Mouse (Mus musculus) forebrain, embryonic 11.5 days (tissue): ENCODE measurements around the gene Gm13277. TPM values are rescaled to one million over a fixed set of nuclear protein-coding genes. Genes with fewer than 3 reads are reported as not detected.
"Not testable (repeated sequence)": the region's sequence is repeated elsewhere in the genome, so short reads cannot be mapped to it uniquely, and the experiment has no call there.

ENCODE experiments used
- ATAC-seq: fragments of 200-750 bp; cut with Nextera tagmentation; replicated peaks from 2 replicates; pipeline ENCODE4 v1.8.0; 2017; ENCODE audit warnings: moderate TSS enrichment; ENCODE audit not compliant: low FRiP score
- DNase-seq: peaks from one replicate; pipeline ENCODE4 v3.0.0-alpha.2; 2017; ENCODE audit warnings: low spot score
- H3K27ac ChIP-seq: fragments of 300-500 bp; sonication (generic); 2 replicates; pipeline ENCODE4 v1.5.1; 2014; ENCODE audit warnings: low read depth, low read length
- H3K27me3 ChIP-seq: fragments of 300-500 bp; sonication (generic); 2 replicates; pipeline ENCODE4 v1.6.1; 2014; ENCODE audit warnings: mild to moderate bottlenecking, low read length, mixed read lengths; ENCODE audit not compliant: control insufficient read depth, insufficient read depth
- H3K36me3 ChIP-seq: fragments of 300-500 bp; sonication (generic); 2 replicates; pipeline ENCODE4 v1.6.1; 2014; ENCODE audit warnings: mild to moderate bottlenecking, low read length, moderate library complexity, mixed read lengths; ENCODE audit not compliant: control insufficient read depth, insufficient read depth
- H3K4me1 ChIP-seq: fragments of 300-500 bp; sonication (generic); replicated peaks from 2 replicates; pipeline ENCODE4 v1.6.1; 2014; ENCODE audit warnings: low read length, mixed read lengths; ENCODE audit not compliant: control insufficient read depth, insufficient read depth
- H3K4me2 ChIP-seq: fragments of 300-500 bp; sonication (generic); 2 replicates; pipeline ENCODE4 v1.6.1; 2014; ENCODE audit warnings: low read depth, mild to moderate bottlenecking, low read length, moderate library complexity, mixed read lengths; ENCODE audit not compliant: severe bottlenecking
- H3K4me3 ChIP-seq: fragments of 300-500 bp; sonication (generic); 2 replicates; pipeline ENCODE4 v1.5.1; 2014; ENCODE audit warnings: low read depth, low read length
- H3K9ac ChIP-seq: fragments of 300-500 bp; sonication (generic); 2 replicates; pipeline ENCODE4 v1.6.1; 2014; ENCODE audit warnings: low read length
- H3K9me3 ChIP-seq: fragments of 300-500 bp; sonication (generic); 2 replicates; pipeline ENCODE4 v1.6.1; 2016; ENCODE audit warnings: low read length, mixed read lengths; ENCODE audit not compliant: control insufficient read depth
- WGBS: fragments of 180-500 bp; shearing (Covaris S2); extraction: QIAGEN DNeasy Blood & Tissue Kit; methylation state at CpG from one replicate; pipeline ENCODE4 v1.1.7; 2014; 5-methylcytosine and 5-hydroxymethylcytosine counted together
- polyA plus RNA-seq: library from polyadenylated mRNA; unstranded; fragments of >200 nt; fragmentation: Nextera tagmentation; extraction: Ambion mirVana; gene quantifications from 2 replicates; pipeline ENCODE4 v1.2.1, GENCODE M21; 2014

Gene Gm13277
- polyA plus RNA-seq, 1 experiment from 2014 or later: not detected

GRCm38 (mm10) chr4:88797097-88797496, 8.7 kb downstream of the Gm13277 start, which contains the start of gene Gm13279:
Gm13279 (plus strand) TSS chr4:88797397.
- H3K4me2 ChIP-seq, H3K27ac ChIP-seq, H3K4me1 ChIP-seq, H3K36me3 ChIP-seq, H3K4me3 ChIP-seq, H3K27me3 ChIP-seq, ATAC-seq, DNase-seq, H3K9ac ChIP-seq, H3K9me3 ChIP-seq: not testable (repeated sequence)
- no CpG with 5 or more reads among the region's 28 CpGs for WGBS

- not testable (repeated sequence) for H3K27ac ChIP-seq, H3K27me3 ChIP-seq, DNase-seq, ATAC-seq, H3K4me2 ChIP-seq, H3K9ac ChIP-seq, H3K36me3 ChIP-seq, H3K4me1 ChIP-seq, H3K4me3 ChIP-seq, H3K9me3 ChIP-seq
- 0% methylated on average over 3 of the region's 7 CpGs for WGBS
Measured at GRCm38 (mm10) chr4:88799365-88799764, 10.9 kb downstream of the Gm13277 start, which contains the start of gene Gm13285. Gm13285 (plus strand) TSS chr4:88799665.

GRCm38 (mm10) chr4:88802954-88803353, 14.5 kb downstream of the Gm13277 start, which contains the start of gene Gm13287:
Gm13287 (plus strand) TSS chr4:88803254.
- not testable (repeated sequence) for ATAC-seq, H3K4me2 ChIP-seq, H3K9ac ChIP-seq, H3K27me3 ChIP-seq, DNase-seq, H3K9me3 ChIP-seq, H3K27ac ChIP-seq, H3K4me3 ChIP-seq, H3K36me3 ChIP-seq, H3K4me1 ChIP-seq
- WGBS: no CpG with 5 or more reads among the region's 29 CpGs

DNA sequence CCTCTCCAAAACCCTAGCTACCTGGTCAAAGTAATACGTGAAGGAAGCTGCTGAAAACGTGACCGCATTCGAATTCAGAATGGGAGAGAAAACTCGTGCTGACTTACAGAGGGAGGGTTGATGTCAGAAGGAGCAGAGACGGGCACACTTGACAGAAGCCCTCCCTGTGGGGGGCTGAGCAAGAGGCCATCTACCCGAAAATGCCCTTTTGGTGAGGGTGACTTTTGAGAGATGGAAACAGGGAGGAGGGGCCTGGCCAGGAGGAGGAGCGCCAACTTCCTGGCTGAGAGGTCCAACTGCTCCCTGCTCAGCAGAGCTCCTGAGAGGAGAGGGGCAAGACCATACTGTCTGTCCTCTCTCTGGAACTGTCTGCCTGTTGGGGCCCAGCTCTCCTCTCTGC, 16.8 kb downstream of the Gm13277 start, which contains the start of gene Gm13288:
Gene Gm13288 (plus strand): TSS at position 301 of the 400 bp plus-strand sequence.
- H3K9me3 ChIP-seq, H3K4me1 ChIP-seq, H3K4me3 ChIP-seq, H3K36me3 ChIP-seq, H3K27me3 ChIP-seq, H3K27ac ChIP-seq, ATAC-seq, H3K9ac ChIP-seq, DNase-seq: not testable (repeated sequence)
- no CpG with 5 or more reads among the region's 8 CpGs for WGBS
- peak within 1 kb of the TSS; percentile 27; the same call in 1 of the 2 replicates for H3K4me2 ChIP-seq

DNA sequence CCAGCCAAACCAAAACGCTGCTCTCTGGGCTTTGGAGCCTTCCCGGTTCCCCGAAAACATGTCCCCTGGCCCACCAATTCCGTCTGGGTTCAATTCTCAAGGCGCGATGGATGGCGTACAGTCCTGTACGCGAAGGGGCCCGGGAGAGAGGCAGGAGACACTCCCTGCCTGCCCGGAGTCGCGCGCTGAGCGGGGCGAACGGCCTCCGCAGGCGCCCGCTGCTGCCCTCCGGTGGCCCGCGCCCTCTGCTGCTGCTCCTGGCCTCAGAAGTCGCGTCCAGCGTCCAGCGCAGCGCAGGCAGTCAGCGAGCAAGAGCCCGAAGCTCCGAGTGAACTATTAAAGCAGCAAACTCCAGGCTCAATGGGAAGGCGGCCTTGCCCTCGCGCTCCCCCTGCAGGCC, 17.3 kb downstream of the Gm13277 start:
- not testable (repeated sequence) for H3K9ac ChIP-seq, H3K36me3 ChIP-seq, H3K9me3 ChIP-seq, H3K4me3 ChIP-seq, ATAC-seq, H3K27ac ChIP-seq, H3K27me3 ChIP-seq, DNase-seq, H3K4me1 ChIP-seq
- H3K4me2 ChIP-seq: peak overlapping the region; percentile 27; the same call in 1 of the 2 replicates
- 0% methylated on average over 11 of the region's 34 CpGs for WGBS

- DNase-seq: no peak
- Histone ChIP-seq H3K27ac (no peak within 1 kb of the TSS), H3K4me1 (no peaks in the 10 kb centered on the region), H3K9me3 (no peaks in the 10 kb centered on the region), H3K9ac (no peak within 1 kb of the TSS), H3K36me3 (no peaks in the 10 kb centered on the region), H3K27me3 (no peaks in the 10 kb centered on the region), H3K4me2 (no peak within 1 kb of the TSS), H3K4me3 (no peak within 1 kb of the TSS)
- 60% methylated on average over 3 of the region's 3 CpGs for WGBS
- ATAC-seq: no peak
Measured at GRCm38 (mm10) chr4:88815928-88816327, 27.5 kb downstream of the Gm13277 start, which contains the start of gene Ifna7. Ifna7 (plus strand) TSS chr4:88816228.

GRCm38 (mm10) chr4:88819659-88820058, 31.2 kb downstream of the Gm13277 start, which contains the start of gene Ifna11:
Ifna11 (plus strand) TSS chr4:88819959.
- H3K4me3 ChIP-seq: no peak within 1 kb of the TSS
- ATAC-seq: no peak

GRCm38 (mm10) chr4:88822995-88823394, 34.6 kb downstream of the Gm13277 start:
- Histone ChIP-seq H3K4me2 (no peak overlapping the region), H3K9ac (no peak overlapping the region), H3K4me1 (no peaks in the 10 kb centered on the region), H3K27me3 (no peaks in the 10 kb centered on the region), H3K4me3 (no peak overlapping the region), H3K27ac (no peak overlapping the region), H3K9me3 (no peaks in the 10 kb centered on the region), H3K36me3 (no peaks in the 10 kb centered on the region)
- DNase-seq (no peak), ATAC-seq (no peak)
- 22% methylated on average over 4 of the region's 4 CpGs for WGBS

More at GRCm38 (mm10) chr4:88819659-88820058, 31.2 kb downstream of the Gm13277 start, which contains the start of gene Ifna11:
- no peaks in the 10 kb centered on the region for H3K36me3 ChIP-seq
- no peaks in the 10 kb centered on the region for H3K9me3 ChIP-seq
- DNase-seq: no peak
- WGBS: 90% methylated on average over 1 of the region's 1 CpGs
- no peak within 1 kb of the TSS for H3K4me2 ChIP-seq
- no peaks in the 10 kb centered on the region for H3K27me3 ChIP-seq
- no peaks in the 10 kb centered on the region for H3K4me1 ChIP-seq
- no peak within 1 kb of the TSS for H3K27ac ChIP-seq
- H3K9ac ChIP-seq: no peak within 1 kb of the TSS

GRCm38 (mm10) chr4:88827116-88827515, 38.7 kb downstream of the Gm13277 start, which contains the start of gene Ifna6:
Ifna6 (plus strand) TSS chr4:88827416.
- not testable (repeated sequence) for H3K27ac ChIP-seq, DNase-seq, H3K27me3 ChIP-seq, H3K4me2 ChIP-seq, H3K36me3 ChIP-seq, ATAC-seq, H3K4me1 ChIP-seq, H3K9me3 ChIP-seq, H3K9ac ChIP-seq, H3K4me3 ChIP-seq
